In the genomic region with DNA sequence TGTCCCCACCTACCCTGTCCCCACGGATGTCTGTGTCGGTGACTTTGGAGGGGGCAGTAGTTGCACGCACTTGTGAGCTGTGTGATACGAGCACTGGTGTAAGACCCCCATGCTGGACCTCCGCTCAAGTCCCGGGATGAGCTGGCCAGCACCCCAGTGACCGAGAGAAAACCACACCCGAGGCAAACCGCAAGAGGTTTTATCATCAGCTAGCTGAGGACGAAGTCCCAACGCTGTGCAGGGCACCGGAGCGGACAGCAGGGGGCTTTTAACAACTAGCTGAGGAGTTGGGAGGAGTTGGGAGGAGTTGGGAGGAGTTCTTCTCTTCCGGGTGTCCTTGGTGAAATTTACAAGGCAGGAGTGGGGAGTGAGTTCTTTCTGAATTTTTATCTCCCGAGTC, we compare ENCODE assay signal across 8 mouse cellular contexts. TPM values are rescaled to one million over a fixed set of nuclear protein-coding genes. Genes with fewer than 3 reads are reported as not detected.
DNase-seq lines count a peak whose midpoint lies in the region; ATAC-seq and TF ChIP-seq lines count a peak whose summit lies in the region.

No protein-coding gene starts in this region.

- DNase-seq in NIH3T3 (ENCODE audit: low read depth) (peak; percentile 17), liver (peak; percentile 92)
- peak; percentile 72 for DNase-seq in gastrocnemius, postnatal 10 days
- peak; percentile 60 for DNase-seq in midbrain, embryonic 14.5 days
- peak; percentile 90 for DNase-seq in testis, postnatal 10 days (ENCODE audit: low spot score)
- DNase-seq in cerebellum, adult 11 months = no peak

- H3K9me3 ChIP-seq in hindbrain, embryonic 16.5 days (ENCODE audit: control insufficient read depth, low read length) = no peaks in the 10 kb centered on the region
- H3K9me3 ChIP-seq in midbrain, embryonic 14.5 days (ENCODE audit: control insufficient read depth, low read length) = no peaks in the 10 kb centered on the region

- H3K4me2 ChIP-seq in hindbrain, embryonic 16.5 days (ENCODE audit: low read length) = peak overlapping the region; percentile 27
- peak overlapping the region; percentile 25; the same call in 1 of the 2 replicates for H3K4me2 ChIP-seq in midbrain, embryonic 14.5 days (ENCODE audit: low read length)

- WGBS in hindbrain, embryonic 16.5 days = 21% methylated on average over 15 of the region's 15 CpGs
- 29% methylated on average over 14 of the region's 15 CpGs for WGBS in midbrain, embryonic 14.5 days

- no peak for TF ChIP-seq CTCF in bone marrow macrophage, adult 2 months (IDR thresholded peaks at IDR 0.05; ENCODE audit: low read depth, low read length)

- peak overlapping the region; percentile 27 for H3K27ac ChIP-seq in bone marrow macrophage, adult 2 months (ENCODE audit: insufficient read depth, low read depth, low read length)
- no peak overlapping the region for H3K27ac ChIP-seq in hindbrain, embryonic 16.5 days (ENCODE audit: low read depth, low read length)
- H3K27ac ChIP-seq in midbrain, embryonic 14.5 days (replicated peaks; ENCODE audit: low read depth, low read length) = no peak overlapping the region

- peaks cover 2% of the 10 kb centered on the region for H3K36me3 ChIP-seq in hindbrain, embryonic 16.5 days (ENCODE audit: control insufficient read depth, insufficient read depth, low read length)
- H3K36me3 ChIP-seq in midbrain, embryonic 14.5 days (ENCODE audit: control insufficient read depth, insufficient read depth, low read length) = peaks cover under 1% of the 10 kb centered on the region; the same call in 1 of the 2 replicates

- no peak for ATAC-seq in hindbrain, embryonic 16.5 days
- ATAC-seq in midbrain, embryonic 14.5 days (ENCODE audit: low FRiP score, low TSS enrichment) = no peak

- TF ChIP-seq POLR2A in bone marrow macrophage, adult 2 months (IDR thresholded peaks at IDR 0.05; ENCODE audit: borderline replicate concordance, low read depth, low read length) = no peak

- H3K27me3 ChIP-seq in hindbrain, embryonic 16.5 days (replicated peaks; ENCODE audit: control insufficient read depth, insufficient read depth, low read length) = no peaks in the 10 kb centered on the region
- no peaks in the 10 kb centered on the region for H3K27me3 ChIP-seq in midbrain, embryonic 14.5 days (ENCODE audit: control insufficient read depth, insufficient read depth, low read length)

- peak overlapping the region; percentile 57 for H3K4me3 ChIP-seq in bone marrow macrophage, adult 2 months (ENCODE audit: insufficient read depth, low read length)
- H3K4me3 ChIP-seq in hindbrain, embryonic 16.5 days (ENCODE audit: low read length) = no peak overlapping the region
- H3K4me3 ChIP-seq in midbrain, embryonic 14.5 days (replicated peaks; ENCODE audit: low read depth, low read length) = no peak overlapping the region

- H3K4me1 ChIP-seq in bone marrow macrophage, adult 2 months (ENCODE audit: control insufficient read depth, insufficient read depth, low read length) = peaks cover 38% of the 10 kb centered on the region
- peaks cover 6% of the 10 kb centered on the region for H3K4me1 ChIP-seq in hindbrain, embryonic 16.5 days (ENCODE audit: control insufficient read depth, insufficient read depth, low read depth, low read length)
- no peaks in the 10 kb centered on the region; the same call in 1 of the 2 replicates for H3K4me1 ChIP-seq in midbrain, embryonic 14.5 days (ENCODE audit: control insufficient read depth, insufficient read depth, low read length)

- no peak overlapping the region for H3K9ac ChIP-seq in hindbrain, embryonic 16.5 days (ENCODE audit: low read depth, low read length)
- H3K9ac ChIP-seq in midbrain, embryonic 14.5 days (replicated peaks; ENCODE audit: low read length) = no peak overlapping the region

RNA-seq across cellular contexts. Expression of gene Aunip, which starts 2.0 kb away (rescaled TPM):
- polyA plus RNA-seq in bone marrow macrophage, adult 2 months (2012; ENCODE audit: insufficient read depth, insufficient read length, missing spikeins) = 4.0 and 4.4 TPM in 2 replicates
- 1 to 10 TPM in 1 of 2 experiments, under 1 TPM in 1; 0.99 to 1.2 TPM for total RNA-seq in gastrocnemius, postnatal 10 days (2021)
- 2.4 and 2.9 TPM in 2 replicates for polyA plus RNA-seq in hindbrain, embryonic 16.5 days (2015; fragmentation: Nextera tagmentation; extraction: Ambion mirVana)
- 0.78 and 1.6 TPM in 2 replicates for polyA plus RNA-seq in midbrain, embryonic 14.5 days (2014; fragmentation: Nextera tagmentation; extraction: Ambion mirVana)

RNA-seq across cellular contexts. Expression of gene Paqr7, which starts 16.3 kb away (rescaled TPM):
- 37.0 and 41.9 TPM in 2 replicates for polyA plus RNA-seq in bone marrow macrophage, adult 2 months (2012; ENCODE audit: insufficient read depth, insufficient read length, missing spikeins)
- 1 to 10 TPM; 6.5 to 6.8 TPM for total RNA-seq in gastrocnemius, postnatal 10 days (2021)
- polyA plus RNA-seq in hindbrain, embryonic 16.5 days (2015; fragmentation: Nextera tagmentation; extraction: Ambion mirVana) = 40.5 and 46.7 TPM in 2 replicates
- polyA plus RNA-seq in midbrain, embryonic 14.5 days (2014; fragmentation: Nextera tagmentation; extraction: Ambion mirVana) = 6.6 and 14.3 TPM in 2 replicates

RNA-seq across cellular contexts. Expression of gene Mtfr1l, which starts 22.4 kb away (rescaled TPM):
- 58.9 and 59.7 TPM in 2 replicates for polyA plus RNA-seq in bone marrow macrophage, adult 2 months (2012; ENCODE audit: insufficient read depth, insufficient read length, missing spikeins)
- 100 to 1,000 TPM; 113 to 129 TPM for total RNA-seq in gastrocnemius, postnatal 10 days (2021)
- 176 and 182 TPM in 2 replicates for polyA plus RNA-seq in hindbrain, embryonic 16.5 days (2015; fragmentation: Nextera tagmentation; extraction: Ambion mirVana)
- 181 and 185 TPM in 2 replicates for polyA plus RNA-seq in midbrain, embryonic 14.5 days (2014; fragmentation: Nextera tagmentation; extraction: Ambion mirVana)

RNA-seq across cellular contexts. Expression of gene Selenon, which starts 39.2 kb away (rescaled TPM):
- 28.4 and 33.3 TPM in 2 replicates for polyA plus RNA-seq in bone marrow macrophage, adult 2 months (2012; ENCODE audit: insufficient read depth, insufficient read length, missing spikeins)
- 10 to 100 TPM; 22.3 to 28.7 TPM for total RNA-seq in gastrocnemius, postnatal 10 days (2021)
- 6.7 and 7.0 TPM in 2 replicates for polyA plus RNA-seq in hindbrain, embryonic 16.5 days (2015; fragmentation: Nextera tagmentation; extraction: Ambion mirVana)
- 14.2 and 15.9 TPM in 2 replicates for polyA plus RNA-seq in midbrain, embryonic 14.5 days (2014; fragmentation: Nextera tagmentation; extraction: Ambion mirVana)

RNA-seq across cellular contexts. Expression of gene Stmn1, which starts 44.7 kb away (rescaled TPM):
- 314 and 367 TPM in 2 replicates for polyA plus RNA-seq in bone marrow macrophage, adult 2 months (2012; ENCODE audit: insufficient read depth, insufficient read length, missing spikeins)
- 10 to 100 TPM; 71.2 to 74.5 TPM for total RNA-seq in gastrocnemius, postnatal 10 days (2021)
- 5,655 and 5,657 TPM in 2 replicates for polyA plus RNA-seq in hindbrain, embryonic 16.5 days (2015; fragmentation: Nextera tagmentation; extraction: Ambion mirVana)
- polyA plus RNA-seq in midbrain, embryonic 14.5 days (2014; fragmentation: Nextera tagmentation; extraction: Ambion mirVana) = 6,974 and 7,359 TPM in 2 replicates
